Mouse (Mus musculus): ENCODE data around the gene Sox13. TPM values are rescaled to one million over a fixed set of nuclear protein-coding genes. Genes with fewer than 3 reads are reported as not detected.

The Sox13 gene
- polyA plus RNA-seq, 1 experiment from 2014 or later, result 12.3 TPM

- Histone ChIP-seq H3K4me1 (replicated peaks; ENCODE audit: control insufficient read depth, insufficient read depth, low read length) (no peaks in the 10 kb centered on the region; the same call in 1 of the 2 replicates), H3K27me3 (replicated peaks; ENCODE audit: control insufficient read depth, insufficient read depth, low read length) (no peaks in the 10 kb centered on the region), H3K4me2 (replicated peaks; ENCODE audit: low read depth) (no peak overlapping the region), H3K9ac (ENCODE audit: low read depth, low read length) (no peak overlapping the region), H3K36me3 (ENCODE audit: control insufficient read depth, insufficient read depth) (peaks cover 23% of the 10 kb centered on the region), H3K9me3 (ENCODE audit: control insufficient read depth) (no peaks in the 10 kb centered on the region), H3K4me3 (ENCODE audit: low read depth, low read length) (no peak overlapping the region), H3K27ac (ENCODE audit: low read depth, low read length) (no peak overlapping the region)
- TF ChIP-seq CTCF (IDR thresholded peaks at IDR 0.05; ENCODE audit: low read depth), result no peak
- WGBS, result 79% methylated on average over 3 of the region's 3 CpGs
- ATAC-seq, result no peak
Observed at GRCm38 (mm10) chr1:133379986-133380320, 44.2 kb downstream of the Sox13 start.

- peaks cover 18% of the 10 kb centered on the region for H3K36me3 ChIP-seq (ENCODE audit: control insufficient read depth, insufficient read depth)
- H3K4me2 ChIP-seq (replicated peaks; ENCODE audit: low read depth), result no peak overlapping the region
- no peak overlapping the region for H3K27ac ChIP-seq (ENCODE audit: low read depth, low read length)
- no peak for ATAC-seq
- no peak overlapping the region for H3K9ac ChIP-seq (ENCODE audit: low read depth, low read length)
- WGBS, result 66% methylated on average over 10 of the region's 10 CpGs
- H3K4me3 ChIP-seq (ENCODE audit: low read depth, low read length), result no peak overlapping the region
- no peak for TF ChIP-seq CTCF (IDR thresholded peaks at IDR 0.05; ENCODE audit: low read depth)
- H3K9me3 ChIP-seq (ENCODE audit: control insufficient read depth), result no peaks in the 10 kb centered on the region
- no peaks in the 10 kb centered on the region; the same call in 1 of the 2 replicates for H3K4me1 ChIP-seq (replicated peaks; ENCODE audit: control insufficient read depth, insufficient read depth, low read length)
- H3K27me3 ChIP-seq (replicated peaks; ENCODE audit: control insufficient read depth, insufficient read depth, low read length), result no peaks in the 10 kb centered on the region
Observed at GRCm38 (mm10) chr1:133379254-133379985, 44.8 kb downstream of the Sox13 start.

DNA sequence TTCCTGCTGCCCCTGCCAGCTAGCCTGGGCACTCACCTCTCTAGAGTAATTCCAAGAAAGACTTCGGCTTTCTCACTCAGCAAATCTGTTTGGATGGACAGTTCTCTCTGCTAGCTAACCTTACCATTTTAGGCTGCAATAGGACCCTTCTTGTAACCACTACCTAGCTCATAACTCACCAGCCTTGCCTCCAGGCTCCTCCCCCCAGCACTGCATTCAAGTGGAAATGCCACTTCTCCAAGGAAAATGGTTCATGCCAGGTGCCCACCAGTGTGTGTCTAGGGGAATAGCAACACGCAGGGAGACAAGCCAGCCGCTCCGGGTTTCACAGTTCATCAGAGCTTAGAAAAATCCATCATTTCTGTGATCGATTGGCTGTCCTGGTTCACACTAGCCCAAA is 46.6 kb downstream of the Sox13 start:
- no peak for TF ChIP-seq CTCF (IDR thresholded peaks at IDR 0.05; ENCODE audit: low read depth)
- Histone ChIP-seq H3K4me1 (replicated peaks; ENCODE audit: control insufficient read depth, insufficient read depth, low read length) (no peaks in the 10 kb centered on the region; the same call in 1 of the 2 replicates), H3K9me3 (ENCODE audit: control insufficient read depth) (no peaks in the 10 kb centered on the region), H3K36me3 (ENCODE audit: control insufficient read depth, insufficient read depth) (no peaks in the 10 kb centered on the region; the same call in 1 of the 2 replicates), H3K4me2 (replicated peaks; ENCODE audit: low read depth) (no peak overlapping the region), H3K4me3 (ENCODE audit: low read depth, low read length) (no peak overlapping the region), H3K27ac (ENCODE audit: low read depth, low read length) (no peak overlapping the region), H3K9ac (ENCODE audit: low read depth, low read length) (no peak overlapping the region), H3K27me3 (replicated peaks; ENCODE audit: control insufficient read depth, insufficient read depth, low read length) (no peaks in the 10 kb centered on the region)
- WGBS, result 90% methylated on average over 5 of the region's 5 CpGs
- no peak for ATAC-seq

- 35% methylated on average over 10 of the region's 10 CpGs for WGBS
- no peaks in the 10 kb centered on the region for H3K27me3 ChIP-seq (replicated peaks; ENCODE audit: control insufficient read depth, insufficient read depth, low read length)
- 0 out of 2 replicates have a peak, but pooled peaks have one; percentile 9 for TF ChIP-seq CTCF (IDR thresholded peaks at IDR 0.05; ENCODE audit: low read depth)
- ATAC-seq, result peak; percentile 92
- no peaks in the 10 kb centered on the region for H3K9me3 ChIP-seq (ENCODE audit: control insufficient read depth)
- H3K9ac ChIP-seq (ENCODE audit: low read depth, low read length), result no peak overlapping the region
- no peak overlapping the region for H3K4me3 ChIP-seq (ENCODE audit: low read depth, low read length)
- no peaks in the 10 kb centered on the region; the same call in 1 of the 2 replicates for H3K4me1 ChIP-seq (replicated peaks; ENCODE audit: control insufficient read depth, insufficient read depth, low read length)
- no peaks in the 10 kb centered on the region; the same call in 1 of the 2 replicates for H3K36me3 ChIP-seq (ENCODE audit: control insufficient read depth, insufficient read depth)
- no peak overlapping the region for H3K27ac ChIP-seq (ENCODE audit: low read depth, low read length)
- H3K4me2 ChIP-seq (replicated peaks; ENCODE audit: low read depth), result 0 out of 2 replicates have a peak overlapping the region, but pooled peaks have one; percentile 9
Observed at GRCm38 (mm10) chr1:133375696-133376346, 48.4 kb downstream of the Sox13 start.

DNA sequence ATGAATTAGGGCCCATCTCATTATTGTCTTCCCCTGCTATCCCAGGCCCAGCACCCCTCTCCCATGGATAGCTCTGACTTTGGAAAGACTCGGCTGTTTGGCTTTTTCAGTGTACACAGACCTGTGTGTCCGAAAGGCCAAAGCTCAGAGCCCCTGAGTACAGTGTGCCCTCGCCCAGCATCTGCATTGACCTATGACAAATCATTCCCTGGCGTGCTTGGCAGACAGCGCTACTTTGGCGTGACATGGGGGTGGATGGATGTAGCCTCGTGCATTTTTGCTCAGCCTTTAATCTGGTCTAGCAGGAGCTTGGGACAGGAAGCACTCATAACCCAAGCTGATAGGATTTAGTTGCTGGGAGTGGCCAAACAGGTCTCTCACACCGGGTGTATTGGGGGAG is 52.1 kb downstream of the Sox13 start:
- peaks cover 4% of the 10 kb centered on the region; the same call in 1 of the 2 replicates for H3K4me1 ChIP-seq (replicated peaks; ENCODE audit: control insufficient read depth, insufficient read depth, low read length)
- WGBS, result 54% methylated on average over 8 of the region's 8 CpGs
- ATAC-seq, result no peak
- no peak overlapping the region for H3K9ac ChIP-seq (ENCODE audit: low read depth, low read length)
- no peak overlapping the region for H3K4me3 ChIP-seq (ENCODE audit: low read depth, low read length)
- TF ChIP-seq CTCF (IDR thresholded peaks at IDR 0.05; ENCODE audit: low read depth), result no peak
- H3K9me3 ChIP-seq (ENCODE audit: control insufficient read depth), result no peaks in the 10 kb centered on the region
- H3K36me3 ChIP-seq (ENCODE audit: control insufficient read depth, insufficient read depth), result no peaks in the 10 kb centered on the region; the same call in 1 of the 2 replicates
- no peak overlapping the region for H3K27ac ChIP-seq (ENCODE audit: low read depth, low read length)
- H3K27me3 ChIP-seq (replicated peaks; ENCODE audit: control insufficient read depth, insufficient read depth, low read length), result no peaks in the 10 kb centered on the region
- no peak overlapping the region for H3K4me2 ChIP-seq (replicated peaks; ENCODE audit: low read depth)

- 74% methylated on average over 6 of the region's 6 CpGs for WGBS
- Histone ChIP-seq H3K4me2 (replicated peaks; ENCODE audit: low read depth) (no peak overlapping the region), H3K9me3 (ENCODE audit: control insufficient read depth) (no peaks in the 10 kb centered on the region), H3K27ac (ENCODE audit: low read depth, low read length) (no peak overlapping the region), H3K4me3 (ENCODE audit: low read depth, low read length) (no peak overlapping the region), H3K4me1 (replicated peaks; ENCODE audit: control insufficient read depth, insufficient read depth, low read length) (peaks cover 4% of the 10 kb centered on the region; the same call in 1 of the 2 replicates), H3K9ac (ENCODE audit: low read depth, low read length) (no peak overlapping the region), H3K36me3 (ENCODE audit: control insufficient read depth, insufficient read depth) (no peaks in the 10 kb centered on the region; the same call in 1 of the 2 replicates), H3K27me3 (replicated peaks; ENCODE audit: control insufficient read depth, insufficient read depth, low read length) (no peaks in the 10 kb centered on the region)
- no peak for ATAC-seq
- no peak for TF ChIP-seq CTCF (IDR thresholded peaks at IDR 0.05; ENCODE audit: low read depth)
Observed at GRCm38 (mm10) chr1:133371431-133371830, 52.7 kb downstream of the Sox13 start.

Data from intestine, postnatal 0 days (tissue).